Mouse (Mus musculus) ES-E14 (cell line): Measurements from ENCODE around the gene Prkaca.

Experiments used
- MAFK ChIP-seq: IDR thresholded peaks from 2 replicates; pipeline ENCODE4 v1.6.1; 2014; ENCODE audit warnings: mild to moderate bottlenecking, low read depth, low read length, inconsistent platforms; ENCODE audit not compliant: insufficient read depth
- ZC3H11A ChIP-seq: IDR thresholded peaks from 2 replicates; pipeline ENCODE4 v1.6.1; 2012; ENCODE audit warnings: low read depth, mild to moderate bottlenecking, inconsistent platforms, low read length, borderline replicate concordance
- ZNF384 ChIP-seq: IDR thresholded peaks from 2 replicates; pipeline ENCODE4 v1.6.1; 2012; ENCODE audit warnings: low read depth, low read length, inconsistent platforms

- no peak for TF ChIP-seq ZNF384
- no peak for TF ChIP-seq ZC3H11A
- no peak for TF ChIP-seq MAFK
Observed at GRCm38 (mm10) chr8:83954749-83955105, 18.1 kb upstream of the Prkaca start.
